Mouse (Mus musculus) kidney, postnatal 0 days (tissue): ENCODE measurements at regions not wholly inside any gene's neighbourhood (a gene's known extent, or its start where the extent isn't known, plus 50 kb on each side); places are given as distances from the start of the nearest gene placed in this dataset.

ENCODE experiments used
- ATAC-seq: fragments of 200-750 bp; cut with Nextera tagmentation; replicated peaks from 2 replicates; pipeline ENCODE4 v1.8.0; 2017; ENCODE audit warnings: low read depth, moderate number of reproducible peaks, moderate TSS enrichment, moderate library complexity; ENCODE audit not compliant: low FRiP score
- DNase-seq: peaks from one replicate; pipeline ENCODE4 v3.0.0-alpha.2; 2016; ENCODE audit warnings: low spot score
- H3K27ac ChIP-seq: fragments of 300-500 bp; sonication (generic); 2 replicates; pipeline ENCODE4 v1.5.1; 2014; ENCODE audit warnings: mild to moderate bottlenecking
- H3K27me3 ChIP-seq: fragments of 300-500 bp; sonication (generic); 2 replicates; pipeline ENCODE4 v1.6.1; 2014; ENCODE audit warnings: low read length, mixed read lengths; ENCODE audit not compliant: insufficient read depth
- H3K36me3 ChIP-seq: fragments of 300-500 bp; sonication (generic); 2 replicates; pipeline ENCODE4 v1.6.1; 2014; ENCODE audit warnings: low read length, mixed read lengths; ENCODE audit not compliant: insufficient read depth
- H3K4me1 ChIP-seq: fragments of 300-500 bp; sonication (generic); replicated peaks from 2 replicates; pipeline ENCODE4 v1.6.1; 2014; ENCODE audit warnings: antibody characterized with exemption, low read length, mixed read lengths; ENCODE audit not compliant: insufficient read depth
- H3K4me2 ChIP-seq: fragments of 300-500 bp; sonication (generic); 2 replicates; pipeline ENCODE4 v1.6.1; 2014; ENCODE audit warnings: mild to moderate bottlenecking, low read length, moderate library complexity, mixed read lengths
- H3K4me3 ChIP-seq: fragments of 300-500 bp; sonication (generic); replicated peaks from 2 replicates; pipeline ENCODE4 v1.5.1; 2014; ENCODE audit warnings: low read depth, low read length
- H3K9ac ChIP-seq: fragments of 300-500 bp; sonication (generic); 2 replicates; pipeline ENCODE4 v1.6.1; 2014; ENCODE audit warnings: low read depth, low read length
- H3K9me3 ChIP-seq: fragments of 300-500 bp; sonication (generic); replicated peaks from 2 replicates; pipeline ENCODE4 v1.6.1; 2016; ENCODE audit warnings: low read length, inconsistent platforms, mixed read lengths
- CTCF ChIP-seq: IDR thresholded peaks from 2 replicates; pipeline ENCODE4 v1.5.1; 2016; ENCODE audit warnings: antibody characterized with exemption, low read depth, mild to moderate bottlenecking, moderate library complexity
- WGBS: fragments of 180-500 bp; shearing (Covaris S2); extraction: QIAGEN DNeasy Blood & Tissue Kit; methylation state at CpG from one replicate; pipeline ENCODE4 v1.1.7; 2014; 5-methylcytosine and 5-hydroxymethylcytosine counted together

GRCm38 (mm10) chr6:136255726-136256512, 71.4 kb upstream of the Gm8994 start:
- Histone ChIP-seq H3K9me3 (no peaks in the 10 kb centered on the region), H3K4me3 (no peak overlapping the region), H3K4me1 (no peaks in the 10 kb centered on the region), H3K36me3 (no peaks in the 10 kb centered on the region), H3K9ac (no peak overlapping the region), H3K4me2 (no peak overlapping the region), H3K27ac (no peak overlapping the region), H3K27me3 (no peaks in the 10 kb centered on the region)
- ATAC-seq (no peak), DNase-seq (peak; percentile 16)
- TF ChIP-seq CTCF = no peak
- 17% methylated on average over 10 of the region's 10 CpGs for WGBS

- Histone ChIP-seq H3K4me2 (no peak overlapping the region), H3K4me1 (no peaks in the 10 kb centered on the region), H3K36me3 (no peaks in the 10 kb centered on the region), H3K9me3 (no peaks in the 10 kb centered on the region), H3K9ac (no peak overlapping the region), H3K4me3 (no peak overlapping the region), H3K27me3 (no peaks in the 10 kb centered on the region), H3K27ac (no peak overlapping the region)
- no peak for ATAC-seq
- no peak for TF ChIP-seq CTCF
- WGBS = 79% methylated on average over 6 of the region's 6 CpGs
- no peak for DNase-seq
Measured at GRCm38 (mm10) chr6:136275742-136276141, 51.6 kb upstream of the Gm8994 start.

- H3K4me3 ChIP-seq = no peak overlapping the region
- WGBS = 55% methylated on average over 2 of the region's 2 CpGs
- DNase-seq (no peak), ATAC-seq (no peak)
- H3K27me3 ChIP-seq = no peaks in the 10 kb centered on the region
- no peaks in the 10 kb centered on the region for H3K4me1 ChIP-seq
- H3K9me3 ChIP-seq = no peaks in the 10 kb centered on the region
- H3K27ac ChIP-seq = no peak overlapping the region
- H3K9ac ChIP-seq = no peak overlapping the region
- no peaks in the 10 kb centered on the region for H3K36me3 ChIP-seq
- TF ChIP-seq CTCF = no peak
- no peak overlapping the region for H3K4me2 ChIP-seq
Measured at GRCm38 (mm10) chr6:136276771-136277170, 50.6 kb upstream of the Gm8994 start.
